Mouse (Mus musculus): Measurements from ENCODE around the gene Fam160a1. TPM values are rescaled to one million over a fixed set of nuclear protein-coding genes. Genes with fewer than 3 reads are reported as not detected.

Fam160a1 gene
- polyA plus RNA-seq (2014; fragmentation: Illumina TruSeq; extraction: RNeasy Lipid Tissue Mini Kit (QIAGEN cat#74804); ENCODE audit: insufficient read depth, low read depth, low replicate concordance): 4.3 TPM

GRCm38 (mm10) chr3:85817191-85817590 is at the start of gene Fam160a1:
Gene Fam160a1 (minus strand): TSS chr3:85817291.

Other genes with a start within 250 kb of the Fam160a1 start
- gene Gatb, start 243.2 kb downstream of the Fam160a1 start, polyA plus RNA-seq (2014; fragmentation: Illumina TruSeq; extraction: RNeasy Lipid Tissue Mini Kit (QIAGEN cat#74804); ENCODE audit: insufficient read depth, low read depth, low replicate concordance): 8.2 TPM
- gene Glt28d2, start 70.2 kb upstream of the Fam160a1 start, polyA plus RNA-seq (2014; fragmentation: Illumina TruSeq; extraction: RNeasy Lipid Tissue Mini Kit (QIAGEN cat#74804); ENCODE audit: insufficient read depth, low read depth, low replicate concordance): 3.7 TPM
- 0.51 TPM for gene Gm37240, start 70.2 kb upstream of the Fam160a1 start, polyA plus RNA-seq (2014; fragmentation: Illumina TruSeq; extraction: RNeasy Lipid Tissue Mini Kit (QIAGEN cat#74804); ENCODE audit: insufficient read depth, low read depth, low replicate concordance)
- gene Sh3d19, start 153.8 kb upstream of the Fam160a1 start, polyA plus RNA-seq (2014; fragmentation: Illumina TruSeq; extraction: RNeasy Lipid Tissue Mini Kit (QIAGEN cat#74804); ENCODE audit: insufficient read depth, low read depth, low replicate concordance): 14.4 TPM
- gene Prss48, start 185.2 kb upstream of the Fam160a1 start, polyA plus RNA-seq (2014; fragmentation: Illumina TruSeq; extraction: RNeasy Lipid Tissue Mini Kit (QIAGEN cat#74804); ENCODE audit: insufficient read depth, low read depth, low replicate concordance): not detected